Mouse (Mus musculus) heart, adult 2 months (tissue): ENCODE results near the gene Tmem82. TPM values are rescaled to one million over a fixed set of nuclear protein-coding genes. Genes with fewer than 3 reads are reported as not detected.
A peak's percentile ranks its signal among the peaks of the same experiment; 100 is the strongest.

Experiments used
- DNase-seq, 2 experiments: peaks; one replicate each; pipeline ENCODE4 v3.0.0; 2021
- H3K27ac ChIP-seq: fragments of 200-600 bp; 2 replicates; pipeline ENCODE4 v1.8.1; 2022
- H3K27me3 ChIP-seq: fragments of 200-500 bp; 2 replicates; pipeline ENCODE4 v1.6.1; 2012; ENCODE audit warnings: mild to moderate bottlenecking, low read length, inconsistent platforms, mixed read lengths; ENCODE audit not compliant: control insufficient read depth, insufficient read depth
- H3K36me3 ChIP-seq: fragments of 200-500 bp; 2 replicates; pipeline ENCODE4 v1.6.1; 2012; ENCODE audit warnings: low read length, inconsistent platforms; ENCODE audit not compliant: control insufficient read depth, insufficient read depth
- H3K4me1 ChIP-seq: fragments of 200-500 bp; 2 replicates; pipeline ENCODE4 v1.6.1; 2011; ENCODE audit warnings: low read length; ENCODE audit not compliant: control insufficient read depth, insufficient read depth
- H3K4me3 ChIP-seq: fragments of 200-600 bp; 2 replicates; pipeline ENCODE4 v1.8.1; 2022
- H3K79me2 ChIP-seq: fragments of 200-500 bp; replicated peaks from 2 replicates; pipeline ENCODE4 v1.6.1; 2012; ENCODE audit warnings: mild to moderate bottlenecking, inconsistent platforms, low read length, moderate library complexity, mixed read lengths; ENCODE audit not compliant: control insufficient read depth, insufficient read depth
- H3K9ac ChIP-seq: fragments of 200-500 bp; 2 replicates; pipeline ENCODE4 v1.6.1; 2012; ENCODE audit warnings: low read depth, mild to moderate bottlenecking, control low read depth, inconsistent platforms, low read length, mixed read lengths
- CTCF ChIP-seq: fragments of 200-600 bp; IDR thresholded peaks from 2 replicates; pipeline ENCODE4 v1.8.1; 2022; ENCODE audit warnings: antibody characterized with exemption, mild to moderate bottlenecking, moderate library complexity
- EP300 ChIP-seq: fragments of 200-500 bp; IDR thresholded peaks from 2 replicates; pipeline ENCODE4 v1.6.1; 2011; ENCODE audit warnings: low read depth, low read length, control low read depth; ENCODE audit not compliant: insufficient read depth
- POLR2A ChIP-seq: fragments of 200-500 bp; IDR thresholded peaks from 2 replicates; pipeline ENCODE4 v1.6.1; 2011; ENCODE audit warnings: mild to moderate bottlenecking, low read depth, low read length, control low read depth; ENCODE audit not compliant: insufficient read depth
- WGBS: fragments of 180-500 bp; shearing (Covaris S2); methylation state at CpG from one replicate; pipeline ENCODE4 v1.1.7; 2018; 5-methylcytosine and 5-hydroxymethylcytosine counted together
- intact Hi-C: fragments of 180-260 bp; cut with DNase I; formaldehyde crosslinking; loops from one replicate; pipeline ENCODE4 v1.15.1; 2025
- polyA plus RNA-seq: library from polyadenylated mRNA; depleted of rRNA; stranded (reverse); fragments of >200 nt; gene quantifications from 2 replicates; pipeline ENCODE4 v1.2.3, GENCODE M21; 2012
- total RNA-seq, 2 experiments: library from RNA; stranded (reverse); gene quantifications; 2 replicates each; pipeline ENCODE4 v1.2.3; 2021

Tmem82 gene
- total and polyA plus RNA-seq, 3 experiments = 16.5 to 36.6 (median 20.2) TPM

DNA sequence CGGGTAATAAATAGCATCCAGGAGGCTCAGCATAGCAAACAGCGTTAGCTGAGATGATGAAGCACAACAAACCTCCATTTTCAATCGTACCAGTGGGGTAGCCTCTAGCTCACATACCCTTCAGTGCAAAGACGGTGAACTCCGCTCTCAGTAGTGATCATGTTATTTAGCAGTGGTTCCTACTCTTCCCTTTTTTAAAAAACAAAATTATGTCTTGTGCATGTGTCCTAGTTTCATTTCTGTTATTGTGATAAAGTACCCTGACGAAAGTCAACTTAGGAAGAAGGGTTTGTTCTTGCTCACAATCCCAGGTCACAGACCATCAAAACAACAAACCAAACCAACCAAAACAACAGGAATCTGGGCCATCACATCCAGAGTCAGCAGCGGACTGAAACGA lies 27.6 kb upstream of the Tmem82 start:
- Histone ChIP-seq H3K9ac (no peak overlapping the region), H3K27me3 (no peaks in the 10 kb centered on the region), H3K79me2 (peaks cover 2% of the 10 kb centered on the region; the same call in 1 of the 2 replicates), H3K4me1 (peaks cover 23% of the 10 kb centered on the region), H3K4me3 (no peak overlapping the region), H3K36me3 (peaks cover 9% of the 10 kb centered on the region), H3K27ac (peak overlapping the region; percentile 64)
- intact Hi-C loops = no loop called here
- no peak for DNase-seq
- 80% methylated on average over 8 of the region's 8 CpGs for WGBS
- TF ChIP-seq CTCF = no peak
- no peak for TF ChIP-seq EP300
- TF ChIP-seq POLR2A = no peak

DNA sequence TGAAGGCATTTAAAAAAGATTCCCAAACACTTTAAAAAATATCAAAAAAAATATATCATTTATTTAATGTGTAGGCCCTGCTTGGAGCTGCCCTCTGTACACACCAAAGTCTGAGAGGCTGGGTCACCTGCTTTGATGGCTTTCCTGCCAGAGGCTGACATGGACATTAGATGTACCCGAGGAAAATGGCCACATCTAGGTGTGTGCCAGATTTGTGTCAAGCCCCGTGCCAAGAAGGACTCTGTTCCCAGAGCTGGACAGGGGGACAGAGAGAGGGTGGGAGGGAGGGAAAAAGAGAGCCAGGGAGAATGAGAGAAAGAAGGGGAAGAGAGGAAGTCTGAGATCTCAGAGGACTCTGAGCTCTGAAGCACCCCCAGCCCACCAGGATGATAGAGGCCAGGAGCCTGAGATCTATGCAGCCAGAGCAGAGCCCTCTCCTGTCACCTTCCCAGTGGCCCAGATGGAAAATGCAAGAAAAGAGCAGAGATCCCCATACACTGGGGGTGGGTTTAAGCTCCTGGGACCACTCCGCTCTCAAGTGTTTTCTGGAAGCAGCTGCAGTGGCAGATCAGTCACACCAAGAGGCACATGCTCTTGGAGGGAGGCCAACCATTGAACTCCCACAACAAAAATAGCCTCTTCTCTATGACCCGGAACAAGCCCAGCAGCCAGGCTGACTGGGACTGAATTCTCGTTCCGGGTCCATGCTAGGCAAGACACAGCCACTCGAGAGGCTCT lies 24.9 kb upstream of the Tmem82 start:
- peaks cover 16% of the 10 kb centered on the region for H3K4me1 ChIP-seq
- 5% methylated on average over 7 of the region's 7 CpGs for WGBS
- no peaks in the 10 kb centered on the region for H3K27me3 ChIP-seq
- TF ChIP-seq POLR2A (peak; percentile 43), CTCF (no peak), EP300 (peak; percentile 95)
- H3K36me3 ChIP-seq = peaks cover 9% of the 10 kb centered on the region
- no peak overlapping the region for H3K4me3 ChIP-seq
- intact Hi-C loops = no loop called here
- peak; percentile 73 to 85 for DNase-seq
- no peak overlapping the region for H3K9ac ChIP-seq
- peak overlapping the region; percentile 94 for H3K27ac ChIP-seq
- no peaks in the 10 kb centered on the region; the same call in 1 of the 2 replicates for H3K79me2 ChIP-seq

- Histone ChIP-seq H3K27me3 (no peaks in the 10 kb centered on the region), H3K79me2 (no peaks in the 10 kb centered on the region; the same call in 1 of the 2 replicates), H3K27ac (peak overlapping the region; percentile 94), H3K9ac (peak overlapping the region; percentile 55), H3K36me3 (peaks cover 9% of the 10 kb centered on the region), H3K4me1 (peaks cover 16% of the 10 kb centered on the region), H3K4me3 (no peak overlapping the region)
- intact Hi-C loops = loop anchor here (2.0 kb wide), 1 partner anchor 17 kb away; no protein-coding TSS in a partner anchor
- DNase-seq = no peak
- TF ChIP-seq POLR2A (no peak), CTCF (no peak), EP300 (no peak)
- 76% methylated on average over 25 of the region's 25 CpGs for WGBS
These were observed 23.8 kb upstream of the Tmem82 start for GRCm38 (mm10) chr4:141641961-141642811.

GRCm38 (mm10) chr4:141641353-141641771 lies 22.9 kb upstream of the Tmem82 start:
- Histone ChIP-seq H3K27me3 (no peaks in the 10 kb centered on the region), H3K4me1 (peaks cover 15% of the 10 kb centered on the region), H3K9ac (no peak overlapping the region; the same call in 1 of the 2 replicates), H3K27ac (peak overlapping the region; percentile 94), H3K36me3 (peaks cover 10% of the 10 kb centered on the region), H3K79me2 (no peaks in the 10 kb centered on the region; the same call in 1 of the 2 replicates), H3K4me3 (no peak overlapping the region)
- DNase-seq = peak; percentile 62 to 84
- WGBS = 48% methylated on average over 7 of the region's 7 CpGs
- TF ChIP-seq EP300 (peak; percentile 84), POLR2A (0 out of 2 replicates have a peak, but pooled peaks have one; percentile 36), CTCF (no peak)
- intact Hi-C loops = loop anchor here (2.0 kb wide), 1 partner anchor 17 kb away; no protein-coding TSS in a partner anchor

DNA sequence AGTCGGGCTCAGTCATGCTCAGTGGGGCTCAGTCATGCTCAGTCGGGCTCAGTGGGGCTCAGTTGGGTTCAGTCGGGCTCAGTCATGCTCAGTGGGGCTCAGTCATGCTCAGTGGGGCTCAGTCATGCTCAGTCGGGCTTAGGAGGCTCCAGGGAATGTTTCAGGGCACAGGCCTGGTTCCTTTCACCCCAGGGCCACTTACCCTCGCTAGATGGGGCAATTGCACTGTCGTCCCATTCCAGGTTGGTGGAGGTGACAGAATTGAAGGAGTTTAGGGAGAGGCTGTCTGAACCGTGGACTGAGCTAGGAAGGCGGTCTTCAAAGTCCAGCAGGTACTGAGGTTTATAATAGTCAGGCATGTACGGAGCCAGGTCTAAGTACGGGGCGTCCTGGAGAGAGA lies 21.0 kb upstream of the Tmem82 start:
- WGBS = 65% methylated on average over 11 of the region's 11 CpGs
- no peak for DNase-seq
- Histone ChIP-seq H3K36me3 (peaks cover 12% of the 10 kb centered on the region), H3K9ac (no peak overlapping the region), H3K27me3 (no peaks in the 10 kb centered on the region), H3K4me1 (peaks cover 14% of the 10 kb centered on the region), H3K27ac (no peak overlapping the region), H3K4me3 (no peak overlapping the region), H3K79me2 (no peaks in the 10 kb centered on the region)
- TF ChIP-seq EP300 (no peak), POLR2A (no peak), CTCF (no peak)
- intact Hi-C loops = no loop called here

DNA sequence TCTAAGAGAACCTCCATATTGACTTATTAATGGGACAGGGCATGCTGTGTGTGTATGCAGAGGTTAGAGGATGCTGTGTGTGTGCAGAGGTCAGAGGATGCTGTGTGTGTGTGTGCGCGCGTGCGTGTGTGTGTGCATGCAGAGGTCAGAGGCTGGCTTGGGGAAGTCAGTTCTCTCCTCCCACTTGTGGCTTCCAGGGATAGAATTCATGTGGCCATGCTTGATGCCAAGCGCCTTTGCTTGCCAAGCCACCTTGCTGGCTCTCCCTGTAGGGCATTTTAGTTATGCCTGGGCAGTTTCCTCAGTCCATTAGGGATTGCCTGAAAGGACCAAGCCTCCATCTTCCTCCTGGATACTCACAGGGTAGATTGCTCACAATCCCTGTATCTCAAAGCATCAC lies 18.3 kb upstream of the Tmem82 start:
- Histone ChIP-seq H3K4me3 (no peak overlapping the region), H3K36me3 (peaks cover 3% of the 10 kb centered on the region), H3K9ac (no peak overlapping the region), H3K4me1 (peaks cover 2% of the 10 kb centered on the region), H3K27me3 (no peaks in the 10 kb centered on the region), H3K27ac (peak overlapping the region; percentile 32), H3K79me2 (no peaks in the 10 kb centered on the region)
- intact Hi-C loops = no loop called here
- TF ChIP-seq EP300 = peak; percentile 57; the same call in 1 of the 2 replicates
- no peak for TF ChIP-seq CTCF
- DNase-seq = peak in 1 of 2 experiments; percentile 77
- WGBS = 61% methylated on average over 5 of the region's 5 CpGs
